Mouse (Mus musculus) heart, adult 2 months (tissue): ENCODE measurements around the gene Dscaml1.

Source experiments
- CTCF ChIP-seq: fragments of 200-600 bp; IDR thresholded peaks from 2 replicates; pipeline ENCODE4 v1.8.1; 2022; ENCODE audit warnings: antibody characterized with exemption, mild to moderate bottlenecking, moderate library complexity
- POLR2A ChIP-seq: fragments of 200-500 bp; IDR thresholded peaks from 2 replicates; pipeline ENCODE4 v1.6.1; 2011; ENCODE audit warnings: mild to moderate bottlenecking, low read depth, low read length, control low read depth; ENCODE audit not compliant: insufficient read depth

DNA sequence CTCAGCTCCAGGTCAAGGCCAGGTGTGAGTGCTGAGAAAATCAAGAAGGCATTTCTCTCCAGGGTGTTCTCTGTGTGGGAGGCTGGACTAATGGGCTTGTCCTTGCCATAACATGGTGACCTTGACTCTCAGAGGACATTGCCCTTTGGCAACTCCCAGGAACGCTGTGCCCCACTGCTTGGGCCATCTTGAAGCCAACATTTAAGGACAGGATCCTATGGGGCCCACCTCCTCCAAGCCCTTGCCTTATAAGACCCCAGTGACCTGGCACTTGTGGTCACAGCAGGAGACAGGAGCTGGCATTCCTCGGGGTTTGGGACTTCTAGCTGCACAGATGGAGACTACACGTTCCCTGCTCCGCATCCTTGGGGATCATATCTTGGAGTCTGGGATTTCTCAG lies 27.0 kb upstream of the Dscaml1 start, which contains the start of gene Fxyd2:
- TF ChIP-seq POLR2A, result no peak
- TF ChIP-seq CTCF, result no peak
